Comparison of ENCODE assay signal across 8 mouse cellular contexts in the genomic region with DNA sequence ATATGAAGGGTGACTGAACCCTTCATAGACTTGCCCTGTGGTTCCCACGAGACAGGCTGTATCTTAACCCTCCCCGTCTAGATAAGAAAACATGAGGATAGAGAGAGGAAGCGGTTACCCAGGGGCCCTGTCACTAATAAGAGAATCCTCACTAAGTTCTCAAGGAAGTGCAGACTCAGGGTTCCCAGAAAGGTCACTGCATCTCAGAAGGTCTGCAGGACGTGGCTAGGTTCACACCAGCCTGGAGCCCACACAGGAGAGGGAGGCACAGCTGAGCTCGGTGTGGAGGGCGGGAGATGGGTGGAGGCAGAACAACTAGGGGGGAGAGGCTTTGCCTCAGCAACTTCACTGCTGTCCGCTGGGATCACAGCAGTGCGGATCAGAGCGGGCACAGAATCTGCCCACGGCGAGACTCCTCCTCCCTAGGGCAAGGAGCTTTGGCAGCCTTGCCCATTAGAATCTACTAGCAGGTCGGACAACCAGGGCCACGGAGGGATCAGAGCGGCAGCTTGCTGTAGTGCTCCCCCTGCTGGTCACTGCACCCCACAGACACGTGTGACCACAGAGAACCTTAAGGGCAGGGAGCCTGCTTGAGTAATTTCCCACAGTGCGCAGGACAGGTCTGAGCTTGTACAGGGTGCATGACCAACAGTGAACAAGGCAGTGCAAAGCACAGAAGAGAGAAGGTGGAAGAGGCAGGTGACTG. TPM values are rescaled to one million over a fixed set of nuclear protein-coding genes. Genes with fewer than 3 reads are reported as not detected.
DNase-seq lines count a peak whose midpoint lies in the region; ATAC-seq and TF ChIP-seq lines count a peak whose summit lies in the region.

No protein-coding gene starts in this region.

- peak overlapping the region; percentile 19; the same call in 1 of the 2 replicates for H3K4me2 ChIP-seq in forebrain, embryonic 15.5 days (replicated peaks)
- H3K4me2 ChIP-seq in hindbrain, embryonic 11.5 days (replicated peaks; ENCODE audit: low read depth, low read length), result no peak overlapping the region; the same call in 1 of the 2 replicates

- H3K27ac ChIP-seq in cerebellum, adult 2 months (ENCODE audit: insufficient read depth, low read length), result no peak overlapping the region
- no peak overlapping the region for H3K27ac ChIP-seq in forebrain, embryonic 15.5 days (replicated peaks)
- no peak overlapping the region for H3K27ac ChIP-seq in hindbrain, embryonic 11.5 days (ENCODE audit: low read depth, low read length)

- H3K4me1 ChIP-seq in cerebellum, adult 2 months (ENCODE audit: control insufficient read depth, insufficient read depth, low read length), result peaks cover 7% of the 10 kb centered on the region
- H3K4me1 ChIP-seq in forebrain, embryonic 15.5 days, result peaks cover 23% of the 10 kb centered on the region
- peaks cover 2% of the 10 kb centered on the region for H3K4me1 ChIP-seq in hindbrain, embryonic 11.5 days (replicated peaks; ENCODE audit: control insufficient read depth, insufficient read depth, low read length)

- intact Hi-C loops in left cerebral cortex, postnatal 10 days (cut with DNase I), result loop anchor here (10.0 kb wide), 1 partner anchor 439 kb away; no protein-coding TSS in a partner anchor

- H3K4me3 ChIP-seq in cerebellum, adult 2 months (replicated peaks; ENCODE audit: insufficient read depth, low read depth, low read length), result peak overlapping the region; percentile 6
- no peak overlapping the region for H3K4me3 ChIP-seq in forebrain, embryonic 15.5 days
- no peak overlapping the region for H3K4me3 ChIP-seq in hindbrain, embryonic 11.5 days (ENCODE audit: low read depth, low read length)

- DNase-seq in T-cell, adult 2 months (ENCODE audit: low spot score), result peak; percentile 70
- DNase-seq in cerebellum, adult 2 months, result peak; percentile 83 to 87
- peak; percentile 90 for DNase-seq in hindbrain, embryonic 11.5 days (ENCODE audit: low spot score)
- DNase-seq in left cerebral cortex, postnatal 10 days (ENCODE audit: extremely low spot score in 1 of 2, low spot score in 2 of 2), result peak; percentile 63 to 86
- peak; percentile 84 for DNase-seq in mesoderm, embryonic 11.5 days (ENCODE audit: low read depth, low spot score)
- DNase-seq in skeletal muscle tissue, adult 2 months (ENCODE audit: low read depth, low spot score), result peak; percentile 81
- peak; percentile 63 for DNase-seq in yolk sac, embryonic 10.5 days (ENCODE audit: low spot score)

- no peaks in the 10 kb centered on the region for H3K9me3 ChIP-seq in forebrain, embryonic 15.5 days
- H3K9me3 ChIP-seq in hindbrain, embryonic 11.5 days (ENCODE audit: control insufficient read depth, low read length), result no peaks in the 10 kb centered on the region

- TF ChIP-seq POLR2A in cerebellum, adult 2 months (IDR thresholded peaks at IDR 0.05; ENCODE audit: borderline replicate concordance, insufficient read depth, low read length), result no peak

- WGBS in cerebellum, adult 2 months, result 29% methylated on average over 16 of the region's 16 CpGs
- 29% methylated on average over 16 of the region's 16 CpGs for WGBS in forebrain, embryonic 15.5 days
- WGBS in hindbrain, embryonic 11.5 days, result 33% methylated on average over 16 of the region's 16 CpGs

- no peak overlapping the region for H3K9ac ChIP-seq in forebrain, embryonic 15.5 days (replicated peaks)
- no peak overlapping the region for H3K9ac ChIP-seq in hindbrain, embryonic 11.5 days (ENCODE audit: low read depth, low read length)

- TF ChIP-seq CTCF in cerebellum, adult 2 months (IDR thresholded peaks at IDR 0.05; ENCODE audit: borderline replicate concordance, insufficient read depth, low read depth, low read length), result peak; percentile 97

- no peaks in the 10 kb centered on the region for H3K27me3 ChIP-seq in cerebellum, adult 2 months (ENCODE audit: control insufficient read depth, insufficient read depth, low read length)
- no peaks in the 10 kb centered on the region for H3K27me3 ChIP-seq in forebrain, embryonic 15.5 days
- H3K27me3 ChIP-seq in hindbrain, embryonic 11.5 days (ENCODE audit: control insufficient read depth, insufficient read depth, low read length), result no peaks in the 10 kb centered on the region

- peak; percentile 69 for ATAC-seq in forebrain, embryonic 15.5 days (replicated peaks)
- ATAC-seq in hindbrain, embryonic 11.5 days (ENCODE audit: low FRiP score), result peak; percentile 74

- H3K36me3 ChIP-seq in forebrain, embryonic 15.5 days, result no peaks in the 10 kb centered on the region
- no peaks in the 10 kb centered on the region for H3K36me3 ChIP-seq in hindbrain, embryonic 11.5 days (ENCODE audit: control insufficient read depth, insufficient read depth, low read length)

RNA-seq across cellular contexts. Expression of gene BC034090, which starts 20.2 kb away (rescaled TPM):
- polyA plus RNA-seq in cerebellum, adult 2 months (2012; rRNA removed), result 14.1 and 15.5 TPM in 2 replicates
- polyA plus RNA-seq in forebrain, embryonic 15.5 days (2015; fragmentation: Nextera tagmentation; extraction: Ambion mirVana), result 3.3 and 4.9 TPM in 2 replicates
- 1.7 and 2.5 TPM in 2 replicates for polyA plus RNA-seq in hindbrain, embryonic 11.5 days (2014; fragmentation: Nextera tagmentation; extraction: Ambion mirVana)
- 1 to 10 TPM; 5.4 TPM for total RNA-seq in left cerebral cortex, postnatal 10 days (2021)
